Mouse (Mus musculus) heart, embryonic 15.5 days (tissue): ENCODE results near the gene Cfap70. TPM values are rescaled to one million over a fixed set of nuclear protein-coding genes. Genes with fewer than 3 reads are reported as not detected.

Experiments
- ATAC-seq: fragments of 200-750 bp; cut with Nextera tagmentation; replicated peaks from 2 replicates; pipeline ENCODE4 v1.8.0; 2017; ENCODE audit warnings: low read depth, moderate TSS enrichment; ENCODE audit not compliant: insufficient number of reproducible peaks, insufficient read depth, low FRiP score
- H3K27ac ChIP-seq: fragments of 300-500 bp; sonication (generic); 2 replicates; pipeline ENCODE4 v1.5.1; 2015; ENCODE audit warnings: mild to moderate bottlenecking, inconsistent platforms
- H3K27me3 ChIP-seq: fragments of 300-500 bp; sonication (generic); 2 replicates; pipeline ENCODE4 v1.6.1; 2015; ENCODE audit warnings: inconsistent platforms
- H3K36me3 ChIP-seq: fragments of 300-500 bp; sonication (generic); 2 replicates; pipeline ENCODE4 v1.6.1; 2015; ENCODE audit warnings: mild to moderate bottlenecking, inconsistent platforms
- H3K4me1 ChIP-seq: fragments of 300-500 bp; sonication (generic); replicated peaks from 2 replicates; pipeline ENCODE4 v1.6.1; 2015; ENCODE audit warnings: inconsistent platforms
- H3K4me2 ChIP-seq: fragments of 300-500 bp; sonication (generic); 2 replicates; pipeline ENCODE4 v1.6.1; 2015; ENCODE audit warnings: inconsistent platforms, mild to moderate bottlenecking, moderate library complexity
- H3K4me3 ChIP-seq: fragments of 300-500 bp; sonication (generic); 2 replicates; pipeline ENCODE4 v1.5.1; 2015; ENCODE audit warnings: mild to moderate bottlenecking, inconsistent platforms
- H3K9ac ChIP-seq: fragments of 300-500 bp; sonication (generic); 2 replicates; pipeline ENCODE4 v1.6.1; 2015; ENCODE audit warnings: mild to moderate bottlenecking, inconsistent platforms
- H3K9me3 ChIP-seq: fragments of 300-500 bp; sonication (generic); replicated peaks from 2 replicates; pipeline ENCODE4 v1.6.1; 2016; ENCODE audit warnings: inconsistent platforms
- WGBS: fragments of 180-500 bp; shearing (Covaris S2); methylation state at CpG from one replicate; pipeline ENCODE4 v1.1.7; 2015; ENCODE audit warnings: mixed read lengths; 5-methylcytosine and 5-hydroxymethylcytosine counted together
- polyA plus RNA-seq: library from polyadenylated mRNA; unstranded; fragments of >200 nt; fragmentation: Nextera tagmentation; extraction: Ambion mirVana; gene quantifications from 2 replicates; pipeline ENCODE4 v1.2.1, GENCODE M21; 2015

The Cfap70 gene
- polyA plus RNA-seq, 1 experiment from 2014 or later: 0.40 TPM

GRCm38 (mm10) chr14:20477261-20478025, 25.4 kb upstream of the Cfap70 start:
- no peaks in the 10 kb centered on the region for H3K27me3 ChIP-seq
- no peaks in the 10 kb centered on the region for H3K9me3 ChIP-seq
- H3K4me2 ChIP-seq: no peak overlapping the region
- no peak overlapping the region for H3K9ac ChIP-seq
- 0 out of 2 replicates have a peak, but pooled peaks cover 4% of the 10 kb centered on the region for H3K36me3 ChIP-seq
- WGBS: 76% methylated on average over 4 of the region's 4 CpGs
- no peak overlapping the region for H3K27ac ChIP-seq
- H3K4me3 ChIP-seq: no peak overlapping the region
- ATAC-seq: no peak
- peaks cover 13% of the 10 kb centered on the region for H3K4me1 ChIP-seq

GRCm38 (mm10) chr14:20460216-20460615, 8.2 kb upstream of the Cfap70 start:
- H3K4me2 ChIP-seq: no peak overlapping the region
- H3K4me1 ChIP-seq: no peaks in the 10 kb centered on the region
- no peak for ATAC-seq
- H3K9ac ChIP-seq: no peak overlapping the region
- no peak overlapping the region for H3K27ac ChIP-seq
- WGBS: 73% methylated on average over 14 of the region's 14 CpGs
- H3K36me3 ChIP-seq: peaks cover 84% of the 10 kb centered on the region
- no peaks in the 10 kb centered on the region for H3K9me3 ChIP-seq
- H3K4me3 ChIP-seq: no peak overlapping the region
- no peaks in the 10 kb centered on the region for H3K27me3 ChIP-seq

- no peaks in the 10 kb centered on the region for H3K4me1 ChIP-seq
- no peak overlapping the region for H3K4me2 ChIP-seq
- no peaks in the 10 kb centered on the region for H3K27me3 ChIP-seq
- no peaks in the 10 kb centered on the region for H3K9me3 ChIP-seq
- H3K27ac ChIP-seq: no peak overlapping the region
- H3K9ac ChIP-seq: no peak overlapping the region
- H3K4me3 ChIP-seq: no peak overlapping the region
- H3K36me3 ChIP-seq: peaks cover 69% of the 10 kb centered on the region
- 94% methylated on average over 9 of the region's 9 CpGs for WGBS
- ATAC-seq: no peak
Measured at GRCm38 (mm10) chr14:20458378-20458777, 6.4 kb upstream of the Cfap70 start.

- Histone ChIP-seq H3K4me1 (0 out of 2 replicates have a peak, but pooled peaks cover 7% of the 10 kb centered on the region), H3K4me3 (no peak overlapping the region), H3K9me3 (no peaks in the 10 kb centered on the region), H3K27me3 (no peaks in the 10 kb centered on the region), H3K4me2 (no peak overlapping the region), H3K36me3 (peaks cover 20% of the 10 kb centered on the region), H3K27ac (no peak overlapping the region), H3K9ac (no peak overlapping the region)
- WGBS: 86% methylated on average over 5 of the region's 5 CpGs
- no peak for ATAC-seq
Measured at GRCm38 (mm10) chr14:20452929-20453328, 903 bp upstream of the Cfap70 start.

GRCm38 (mm10) chr14:20451302-20451701, 724 bp downstream of the Cfap70 start:
- Histone ChIP-seq H3K9ac (peak overlapping the region; percentile 17; the same call in 1 of the 2 replicates), H3K36me3 (peaks cover 10% of the 10 kb centered on the region; the same call in 1 of the 2 replicates), H3K4me1 (0 out of 2 replicates have a peak, but pooled peaks cover 7% of the 10 kb centered on the region), H3K27me3 (no peaks in the 10 kb centered on the region), H3K4me3 (peak overlapping the region; percentile 43), H3K9me3 (no peaks in the 10 kb centered on the region), H3K4me2 (peak overlapping the region; percentile 66), H3K27ac (no peak overlapping the region)
- 14% methylated on average over 2 of the region's 2 CpGs for WGBS
- ATAC-seq: no peak

- Histone ChIP-seq H3K9ac (no peak overlapping the region), H3K4me1 (0 out of 2 replicates have a peak, but pooled peaks cover 7% of the 10 kb centered on the region), H3K4me3 (no peak overlapping the region), H3K4me2 (no peak overlapping the region), H3K27ac (no peak overlapping the region), H3K27me3 (no peaks in the 10 kb centered on the region), H3K36me3 (no peaks in the 10 kb centered on the region), H3K9me3 (no peaks in the 10 kb centered on the region)
- WGBS: 55% methylated on average over 12 of the region's 12 CpGs
- no peak for ATAC-seq
Measured at GRCm38 (mm10) chr14:20447209-20447608, 4.8 kb downstream of the Cfap70 start.

GRCm38 (mm10) chr14:20442252-20442651, 9.8 kb downstream of the Cfap70 start:
- Histone ChIP-seq H3K27me3 (no peaks in the 10 kb centered on the region), H3K36me3 (no peaks in the 10 kb centered on the region), H3K27ac (no peak overlapping the region), H3K4me2 (peak overlapping the region; percentile 26; the same call in 1 of the 2 replicates), H3K4me1 (no peaks in the 10 kb centered on the region), H3K9me3 (no peaks in the 10 kb centered on the region), H3K4me3 (no peak overlapping the region), H3K9ac (no peak overlapping the region)
- no peak for ATAC-seq
- WGBS: 48% methylated on average over 17 of the region's 17 CpGs

- Histone ChIP-seq H3K9ac (no peak overlapping the region), H3K36me3 (no peaks in the 10 kb centered on the region), H3K4me1 (no peaks in the 10 kb centered on the region), H3K9me3 (no peaks in the 10 kb centered on the region), H3K27me3 (no peaks in the 10 kb centered on the region), H3K4me3 (no peak overlapping the region), H3K27ac (no peak overlapping the region), H3K4me2 (no peak overlapping the region)
- ATAC-seq: no peak
- WGBS: 65% methylated on average over 6 of the region's 6 CpGs
Measured at GRCm38 (mm10) chr14:20436976-20437375, 15.1 kb downstream of the Cfap70 start.

- ATAC-seq: no peak
- H3K9me3 ChIP-seq: no peaks in the 10 kb centered on the region
- no peak overlapping the region for H3K4me2 ChIP-seq
- no peak overlapping the region for H3K4me3 ChIP-seq
- no peaks in the 10 kb centered on the region for H3K27me3 ChIP-seq
- 81% methylated on average over 4 of the region's 4 CpGs for WGBS
- H3K36me3 ChIP-seq: no peaks in the 10 kb centered on the region
- no peak overlapping the region for H3K27ac ChIP-seq
- no peak overlapping the region for H3K9ac ChIP-seq
- H3K4me1 ChIP-seq: no peaks in the 10 kb centered on the region
Measured at GRCm38 (mm10) chr14:20432420-20432819, 19.6 kb downstream of the Cfap70 start.

GRCm38 (mm10) chr14:20431726-20432125, 20.3 kb downstream of the Cfap70 start:
- Histone ChIP-seq H3K4me2 (no peak overlapping the region), H3K36me3 (no peaks in the 10 kb centered on the region), H3K27ac (no peak overlapping the region), H3K9ac (no peak overlapping the region), H3K27me3 (no peaks in the 10 kb centered on the region), H3K9me3 (no peaks in the 10 kb centered on the region), H3K4me3 (no peak overlapping the region), H3K4me1 (no peaks in the 10 kb centered on the region)
- no peak for ATAC-seq
- WGBS: 62% methylated on average over 6 of the region's 6 CpGs

- no peak overlapping the region for H3K4me2 ChIP-seq
- no peaks in the 10 kb centered on the region for H3K36me3 ChIP-seq
- H3K27me3 ChIP-seq: no peaks in the 10 kb centered on the region
- H3K9ac ChIP-seq: no peak overlapping the region
- H3K4me3 ChIP-seq: no peak overlapping the region
- H3K4me1 ChIP-seq: no peaks in the 10 kb centered on the region
- no peaks in the 10 kb centered on the region for H3K9me3 ChIP-seq
- no peak for ATAC-seq
- WGBS: 47% methylated on average over 1 of the region's 1 CpGs
- no peak overlapping the region for H3K27ac ChIP-seq
Measured at GRCm38 (mm10) chr14:20429833-20430232, 22.2 kb downstream of the Cfap70 start.

- Histone ChIP-seq H3K9ac (no peak overlapping the region), H3K27ac (no peak overlapping the region), H3K9me3 (no peaks in the 10 kb centered on the region), H3K4me1 (no peaks in the 10 kb centered on the region), H3K36me3 (no peaks in the 10 kb centered on the region), H3K4me2 (no peak overlapping the region), H3K27me3 (no peaks in the 10 kb centered on the region), H3K4me3 (no peak overlapping the region)
- 38% methylated on average over 1 of the region's 1 CpGs for WGBS
- no peak for ATAC-seq
Measured at GRCm38 (mm10) chr14:20428593-20428992, 23.4 kb downstream of the Cfap70 start.
